Mouse (Mus musculus) cerebellum, adult 9-10 months (tissue): ENCODE measurements around the gene Nkpd1.
"Not testable (repeated sequence)": the region's sequence is repeated elsewhere in the genome, so short reads cannot be mapped to it uniquely, and the experiment has no call there.

Experiments used
- DNase-seq: peaks from one replicate; pipeline ENCODE4 v3.0.0; 2022

Gene Nkpd1

DNA sequence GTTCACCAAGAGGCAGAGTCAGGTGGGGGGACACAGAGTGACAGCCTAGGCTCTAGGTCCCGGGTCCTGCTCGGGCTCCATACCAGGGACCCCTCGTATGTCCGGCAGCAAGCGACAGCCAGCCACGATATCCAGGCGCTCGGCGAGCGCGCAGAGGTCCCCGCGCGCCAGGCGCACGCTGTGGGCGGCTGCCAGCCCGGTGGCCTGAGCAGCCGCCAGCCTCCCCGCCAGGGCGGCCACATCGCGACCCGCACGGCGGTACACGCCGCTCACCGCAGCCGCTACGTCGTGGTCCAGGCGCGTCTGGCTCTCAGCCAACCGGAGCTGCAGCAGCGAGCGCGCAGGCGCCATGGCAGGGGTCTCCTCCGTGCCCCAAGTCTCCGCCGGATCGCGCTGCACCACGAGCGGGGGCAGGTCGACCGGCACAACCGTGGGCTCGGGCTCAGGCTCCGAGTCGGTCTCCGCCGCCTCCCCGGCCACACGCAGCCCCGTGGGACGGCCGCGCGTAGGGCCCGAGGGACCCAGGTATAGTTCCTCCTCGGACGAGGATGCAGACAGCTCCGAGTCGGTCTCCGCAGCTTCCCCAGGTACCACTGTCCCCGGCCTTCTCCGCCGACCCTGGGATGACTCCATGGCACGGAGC is 10.5 kb upstream of the Nkpd1 start:
- DNase-seq, result no peak

DNA sequence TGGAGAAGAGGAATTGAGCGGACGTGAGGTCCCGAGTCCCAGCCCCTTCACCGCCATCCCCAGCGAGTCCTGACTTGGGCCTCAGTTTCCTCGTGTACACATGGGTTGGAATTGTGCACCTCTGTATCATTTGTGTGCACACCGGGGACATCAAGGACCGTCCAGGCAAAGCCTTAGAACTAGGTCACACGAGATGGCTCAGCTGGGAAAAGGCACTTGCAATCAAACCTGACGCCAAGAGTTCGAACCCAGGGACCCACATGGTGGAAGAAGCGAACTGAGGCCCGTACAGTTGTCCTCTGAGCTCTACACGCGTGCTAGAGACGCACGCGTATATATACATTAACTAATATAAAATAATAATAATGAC is 10.0 kb upstream of the Nkpd1 start:
- DNase-seq, result no peak

DNA sequence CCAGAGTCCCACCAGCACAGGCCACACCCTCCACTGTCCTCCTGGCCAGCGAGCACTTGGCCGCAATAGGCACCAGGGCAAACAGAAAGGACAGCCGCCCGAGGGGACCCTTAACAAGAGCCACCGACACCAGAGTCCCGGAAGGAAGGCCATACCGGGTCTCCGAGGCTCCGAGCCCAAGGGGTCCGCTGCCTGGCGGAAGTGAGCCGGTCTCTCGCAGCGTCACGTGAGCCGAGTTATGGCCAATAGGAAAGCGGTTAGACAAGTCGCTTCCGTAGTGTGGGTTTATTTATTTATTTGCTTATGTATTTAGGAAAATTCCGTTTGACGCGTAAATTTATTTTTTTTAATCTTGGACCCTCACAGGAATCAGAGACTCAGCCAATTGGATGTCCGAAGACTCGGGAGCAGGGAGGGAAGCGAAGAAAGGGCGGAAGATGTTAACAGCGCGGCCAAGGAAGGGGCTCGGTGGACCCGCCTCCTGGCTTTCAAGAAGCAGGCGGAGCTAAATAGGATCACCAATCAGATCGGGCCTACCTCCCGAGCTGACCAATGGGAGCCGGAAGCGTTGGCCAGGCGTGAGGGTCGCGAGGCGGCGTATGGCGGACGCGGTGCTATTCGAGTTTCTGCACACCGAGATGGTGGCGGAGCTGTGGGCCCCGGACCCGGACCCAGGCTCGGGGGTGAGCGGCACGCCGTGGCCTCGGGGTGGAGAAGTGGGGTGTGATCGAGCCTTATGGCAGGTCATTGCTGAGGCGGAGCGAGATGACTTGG is 9.3 kb upstream of the Nkpd1 start, which contains the start of the genes Bloc1s3 and Trappc6a:
Gene Bloc1s3 (minus strand): TSS at position 218 of the 774 bp plus-strand sequence.
Gene Trappc6a (plus strand): TSS at position 246 of the 774 bp plus-strand sequence.
- peak; percentile 94 for DNase-seq

DNA sequence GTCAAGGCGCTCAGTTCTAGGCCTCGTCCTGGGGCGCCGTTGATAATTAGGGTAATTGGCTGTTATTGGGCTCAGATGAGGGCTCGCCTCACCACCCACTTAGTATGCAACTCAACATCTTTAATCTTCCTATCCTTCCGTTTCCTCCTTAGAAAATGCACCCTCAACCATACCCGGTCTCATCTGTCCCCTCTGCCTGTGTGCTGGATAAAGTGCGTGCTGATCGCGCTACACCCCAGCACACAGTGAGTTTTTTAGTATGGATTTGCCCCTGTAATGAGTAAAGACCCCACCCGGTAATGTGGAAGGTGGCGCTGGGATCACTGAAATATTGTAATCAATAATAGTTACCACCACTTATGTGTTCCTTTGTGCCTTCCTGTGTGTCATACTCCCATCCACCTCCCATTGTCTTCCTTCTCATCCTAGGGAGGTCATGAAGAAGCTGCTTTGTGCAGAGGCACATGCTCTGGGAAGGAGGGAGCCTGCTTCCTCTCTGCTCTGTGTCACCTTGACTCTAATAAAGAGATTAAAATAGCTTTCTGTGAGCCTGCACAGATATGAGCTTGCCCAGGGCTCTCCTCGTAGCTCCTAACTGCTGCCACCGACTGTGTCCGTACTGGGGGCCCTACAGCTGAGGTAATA is 8.6 kb upstream of the Nkpd1 start:
- no peak for DNase-seq

DNA sequence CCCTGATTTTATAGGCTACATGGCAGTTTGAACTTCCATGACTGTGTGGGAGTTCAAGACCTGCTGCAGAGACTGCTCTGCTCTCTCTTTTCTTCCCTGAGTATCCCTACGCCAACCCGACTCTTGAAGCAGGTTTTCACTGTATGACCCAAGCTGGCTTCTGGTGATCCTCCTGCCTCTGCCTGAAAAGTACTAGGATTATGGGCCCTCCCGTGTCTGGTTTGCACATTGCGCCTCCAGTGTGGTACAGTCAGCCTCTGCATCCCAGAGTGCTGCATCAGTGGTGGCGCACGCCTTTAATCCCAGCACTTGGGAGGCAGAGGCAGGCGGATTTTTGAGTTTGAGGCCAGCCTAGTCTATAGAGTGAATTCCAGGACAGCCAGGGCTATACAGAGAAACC is 7.9 kb upstream of the Nkpd1 start:
- DNase-seq, result no peak

DNA sequence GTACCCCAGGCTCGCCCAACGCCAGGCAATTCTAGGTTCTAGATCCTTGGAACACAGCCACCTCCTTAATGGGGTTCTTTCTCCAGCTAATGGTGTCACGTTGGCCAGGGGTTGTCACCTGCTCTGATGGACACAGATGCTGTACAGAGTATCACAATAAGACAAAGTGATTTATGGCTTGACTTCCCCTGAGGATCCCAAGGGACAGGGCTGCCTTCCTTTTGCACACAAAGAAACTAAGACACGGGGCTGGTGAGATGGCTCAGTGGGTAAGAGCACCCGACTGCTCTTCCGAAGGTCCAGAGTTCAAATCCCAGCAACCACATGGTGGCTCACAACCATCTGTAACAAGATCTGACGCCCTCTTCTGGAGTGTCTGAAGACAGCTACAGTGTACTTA is 5.7 kb upstream of the Nkpd1 start:
- not testable (repeated sequence) for DNase-seq

DNA sequence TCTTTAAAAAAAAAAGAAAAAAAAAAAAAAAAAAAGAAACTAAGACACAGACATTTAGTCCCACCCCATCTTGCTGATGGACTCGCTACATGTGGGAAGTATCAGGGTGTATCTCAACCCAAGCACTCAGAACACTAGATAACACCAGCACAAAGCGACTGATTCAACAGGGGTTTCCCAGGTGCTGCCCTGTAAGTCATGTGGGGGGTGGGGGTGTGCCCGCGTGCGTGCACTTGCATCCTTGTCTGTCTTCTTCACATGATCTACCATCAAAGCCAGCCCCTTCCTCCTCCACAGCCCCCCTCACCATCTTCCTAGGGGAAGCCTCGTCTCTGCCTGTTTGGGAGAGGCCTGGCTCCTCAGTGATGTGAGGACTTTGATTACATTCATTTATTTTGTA is 5.3 kb upstream of the Nkpd1 start:
- DNase-seq, result no peak

DNA sequence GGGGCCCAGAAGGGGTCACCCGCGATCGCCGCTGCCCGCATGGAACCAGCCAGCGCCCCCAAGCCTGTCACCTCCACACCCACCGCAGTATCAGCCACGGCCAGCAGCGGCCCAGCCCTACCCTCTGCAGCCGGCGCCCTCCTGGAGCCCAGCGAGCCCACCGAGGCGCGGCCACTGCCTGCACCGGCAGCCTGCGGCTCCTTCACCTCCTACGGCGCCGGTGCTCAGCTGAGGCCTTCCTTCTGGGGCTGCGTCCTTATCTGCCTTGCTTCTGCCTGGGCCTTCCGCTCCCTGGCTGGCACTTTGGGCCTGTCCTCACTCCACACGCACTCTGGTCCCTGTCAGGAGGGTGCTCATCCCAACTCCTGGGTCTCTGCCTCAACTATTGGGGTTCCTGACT is 2.4 kb downstream of the Nkpd1 start:
- DNase-seq, result no peak

DNA sequence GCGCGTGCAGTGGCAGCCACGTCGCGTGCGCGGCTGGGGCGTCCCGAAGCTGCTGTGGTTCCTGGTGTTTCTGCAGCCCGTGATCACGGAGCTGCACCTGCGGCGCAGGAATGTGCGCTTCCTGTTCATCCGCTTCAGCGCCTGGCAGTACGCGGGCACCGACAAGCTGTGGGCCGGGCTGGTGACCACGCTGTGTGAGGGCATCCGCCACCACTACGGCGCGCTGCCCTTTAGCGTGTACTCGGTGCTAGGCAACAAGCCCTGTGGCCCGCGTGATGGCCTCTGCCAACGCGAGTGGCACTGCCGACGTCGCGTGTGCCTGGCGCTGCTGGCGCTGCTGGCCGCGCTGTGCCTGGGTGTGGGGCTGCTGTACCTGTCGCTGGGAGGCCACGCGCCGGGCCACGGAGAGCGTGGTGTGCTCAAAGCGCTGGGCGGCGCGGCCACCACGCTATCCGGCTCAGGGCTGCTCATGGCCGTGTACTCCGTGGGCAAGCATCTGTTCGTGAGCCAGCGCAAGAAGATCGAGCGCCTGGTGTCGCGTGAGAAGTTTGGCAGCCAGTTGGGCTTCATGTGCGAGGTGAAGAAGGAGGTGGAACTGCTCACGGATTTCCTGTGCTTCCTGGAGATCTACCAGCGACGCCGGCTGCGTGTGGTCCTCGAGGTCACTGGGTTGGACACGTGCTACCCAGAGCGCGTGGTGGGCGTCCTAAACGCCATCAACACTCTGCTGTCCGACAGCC is 5.5 kb downstream of the Nkpd1 start:
- no peak for DNase-seq

DNA sequence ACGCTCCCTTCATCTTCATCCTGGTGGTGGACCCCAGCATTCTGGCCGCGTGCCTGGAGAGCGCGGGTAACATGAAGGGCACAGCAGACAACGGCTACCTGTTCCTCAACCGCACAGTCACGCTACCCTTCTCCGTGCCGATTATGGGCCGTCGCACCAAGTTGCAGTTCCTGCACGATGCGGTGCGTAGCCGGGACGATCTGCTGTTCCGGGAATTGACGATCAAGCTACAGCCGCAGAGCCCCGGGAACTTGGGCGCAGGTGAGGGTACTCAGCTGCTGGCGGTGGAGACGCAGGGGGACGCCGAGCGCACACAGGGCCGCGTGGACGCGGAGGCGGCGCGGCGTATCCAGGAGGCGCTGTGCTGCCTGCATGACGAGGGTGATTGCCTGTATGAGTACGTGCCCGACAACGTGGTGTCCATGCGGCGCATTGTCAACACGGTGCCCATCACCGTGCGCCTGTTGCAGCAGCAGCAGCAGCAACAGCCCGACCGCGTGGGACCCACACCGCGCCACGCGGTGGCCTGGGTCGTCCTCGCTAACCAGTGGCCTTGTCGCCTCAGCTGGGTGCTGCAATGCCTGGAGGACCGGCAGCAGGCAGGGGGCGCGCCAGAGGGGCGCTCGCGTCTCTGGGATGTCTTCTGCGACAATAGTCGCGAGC is 6.2 kb downstream of the Nkpd1 start:
- no peak for DNase-seq

DNA sequence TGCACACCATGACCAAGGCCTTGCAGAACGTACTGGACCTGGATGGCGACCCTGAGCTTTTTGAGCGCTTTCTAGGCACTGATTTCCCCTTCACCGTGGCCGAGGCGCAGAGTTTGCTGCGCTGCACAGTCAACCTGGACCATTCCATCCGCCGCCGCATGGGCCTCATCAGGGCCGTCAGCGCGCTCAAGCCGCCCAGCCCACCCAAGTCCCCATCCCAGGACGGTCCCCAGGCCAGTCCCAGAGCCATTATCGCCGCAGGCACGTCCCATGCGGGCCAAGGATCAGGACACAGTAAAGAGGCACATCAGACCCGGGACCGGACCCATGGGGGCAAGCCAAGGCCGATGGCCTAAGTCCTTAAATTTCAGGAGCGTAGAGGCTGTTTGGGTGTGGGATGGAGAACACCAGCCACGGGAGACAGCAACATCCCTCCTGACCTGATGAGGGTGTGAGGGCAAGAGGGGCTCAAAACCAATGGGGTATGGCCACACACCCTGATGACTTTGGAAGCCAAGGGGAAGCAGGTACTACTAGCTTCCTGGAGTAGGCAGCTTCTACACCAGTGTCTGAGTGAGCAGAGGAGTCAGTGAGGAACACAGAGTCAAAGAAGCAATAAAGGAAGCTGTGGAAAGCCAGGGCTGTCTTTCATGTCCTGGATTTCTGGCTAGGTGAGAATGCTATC is 6.9 kb downstream of the Nkpd1 start:
- no peak for DNase-seq

DNA sequence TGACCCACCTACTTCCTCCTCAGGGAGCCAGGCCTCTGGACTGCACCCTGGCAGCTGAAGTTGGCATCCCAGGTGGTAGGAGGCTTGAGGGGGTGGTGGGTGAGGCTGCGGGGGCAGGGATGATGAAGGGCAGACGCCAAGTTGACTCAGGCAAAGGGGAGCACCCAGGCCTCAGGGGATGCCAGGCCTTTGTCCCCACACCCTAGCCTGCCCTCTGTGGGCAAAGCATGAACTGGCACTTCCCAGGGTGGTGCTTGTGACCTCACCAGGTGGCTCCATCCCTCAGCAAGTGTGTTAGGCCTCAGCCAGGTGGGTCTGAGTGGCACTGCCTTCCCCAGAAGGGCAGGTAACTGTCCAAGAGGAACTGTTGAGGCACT is 7.5 kb downstream of the Nkpd1 start:
- DNase-seq, result no peak

DNA sequence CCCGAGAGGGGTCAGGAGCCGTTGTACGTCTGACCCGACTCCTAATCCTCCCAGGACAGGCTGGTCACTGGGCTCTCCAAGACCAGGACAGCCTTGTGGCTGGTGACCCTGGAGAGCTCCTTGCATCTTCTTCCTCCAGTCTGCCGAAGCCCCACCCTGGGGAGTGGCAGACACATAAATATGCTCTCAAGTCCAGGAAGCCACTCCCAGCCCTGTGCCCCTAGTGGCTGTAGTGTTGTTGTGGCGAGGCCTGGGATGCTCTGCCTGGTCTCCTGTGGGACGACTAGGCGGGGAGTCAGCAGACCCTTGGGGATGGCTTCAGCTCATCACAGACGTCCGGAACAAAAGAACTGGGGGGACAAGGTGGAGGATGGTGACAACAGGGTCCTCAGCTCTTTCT is 13.4 kb downstream of the Nkpd1 start:
- DNase-seq, result no peak

DNA sequence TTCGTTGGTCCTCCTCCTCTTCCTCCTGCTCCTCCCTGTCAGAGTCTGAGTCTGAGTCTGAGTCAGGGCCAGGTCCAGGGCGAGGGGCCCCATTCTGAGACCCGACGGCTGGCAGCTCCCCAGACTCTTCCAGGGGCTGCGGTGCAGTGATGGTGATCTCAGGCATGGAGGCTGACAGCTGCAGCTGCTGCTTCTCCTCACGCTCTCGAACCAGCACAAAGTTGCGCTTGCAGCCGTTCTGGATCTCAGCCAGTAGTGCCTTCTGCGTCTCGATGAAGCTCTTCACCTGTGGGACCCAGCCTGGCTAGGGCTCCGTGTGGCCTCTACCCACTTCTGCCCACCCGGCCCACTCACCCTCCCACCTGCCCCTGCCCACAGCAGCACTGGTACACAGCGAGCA is 14.6 kb downstream of the Nkpd1 start:
- no peak for DNase-seq

DNA sequence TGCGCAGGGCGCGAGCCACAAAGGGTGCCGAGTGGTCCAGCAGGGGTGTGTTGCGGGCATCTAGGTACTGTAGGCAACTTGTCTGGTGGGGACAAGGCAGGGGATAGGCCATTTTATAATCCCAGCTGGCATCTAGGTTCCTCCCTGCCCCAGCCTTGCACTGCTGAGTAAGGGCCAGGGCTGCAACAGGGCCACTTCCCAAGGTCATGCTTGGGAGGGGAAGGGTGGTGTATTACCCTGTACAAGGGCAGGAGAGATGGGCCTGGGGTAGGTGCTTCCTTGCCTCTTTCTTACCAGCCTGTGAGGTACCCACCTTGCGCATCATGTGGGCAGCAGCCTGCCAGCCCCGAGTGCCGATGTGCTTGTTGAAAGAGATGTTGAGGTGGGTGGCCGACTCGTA is 17.0 kb downstream of the Nkpd1 start:
- no peak for DNase-seq

DNA sequence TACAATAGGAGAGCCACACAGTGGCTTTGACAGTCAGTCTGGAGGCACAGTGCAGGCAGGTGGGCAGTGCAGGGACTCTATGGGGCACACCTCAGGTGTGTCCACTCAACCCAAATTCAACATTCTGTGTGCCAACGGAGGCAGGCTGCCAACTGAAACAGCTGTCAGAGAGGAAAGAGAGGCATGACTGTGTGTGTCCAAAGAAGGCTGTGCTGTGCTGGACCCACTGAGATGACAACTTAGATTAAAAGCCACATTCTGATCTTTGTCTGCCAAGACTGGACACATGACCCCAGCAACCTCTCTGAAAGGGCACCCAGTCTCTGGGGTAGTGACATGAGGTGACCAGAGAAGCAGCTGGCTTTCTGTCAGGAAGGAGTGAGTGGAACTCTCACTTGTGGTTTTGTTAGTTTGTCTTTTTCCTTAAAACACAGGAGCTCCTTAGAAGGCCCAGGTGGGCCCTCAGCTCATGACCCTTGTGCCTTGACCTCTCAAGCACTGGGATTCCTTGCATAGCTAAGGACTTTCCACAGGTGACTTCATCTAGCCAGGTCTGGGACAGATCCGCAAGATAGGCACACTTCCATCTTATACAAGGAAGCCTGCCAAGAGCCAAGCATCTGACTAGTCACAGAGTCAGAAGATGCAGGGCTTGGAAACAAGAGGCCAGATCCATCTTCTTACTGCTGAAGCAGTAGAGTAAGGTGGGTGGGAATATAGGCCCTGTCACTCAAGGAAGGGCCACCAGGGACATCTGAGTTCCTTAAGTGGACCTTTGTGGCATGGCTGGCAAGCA is 23.3 kb downstream of the Nkpd1 start:
- peak; percentile 67 for DNase-seq

DNA sequence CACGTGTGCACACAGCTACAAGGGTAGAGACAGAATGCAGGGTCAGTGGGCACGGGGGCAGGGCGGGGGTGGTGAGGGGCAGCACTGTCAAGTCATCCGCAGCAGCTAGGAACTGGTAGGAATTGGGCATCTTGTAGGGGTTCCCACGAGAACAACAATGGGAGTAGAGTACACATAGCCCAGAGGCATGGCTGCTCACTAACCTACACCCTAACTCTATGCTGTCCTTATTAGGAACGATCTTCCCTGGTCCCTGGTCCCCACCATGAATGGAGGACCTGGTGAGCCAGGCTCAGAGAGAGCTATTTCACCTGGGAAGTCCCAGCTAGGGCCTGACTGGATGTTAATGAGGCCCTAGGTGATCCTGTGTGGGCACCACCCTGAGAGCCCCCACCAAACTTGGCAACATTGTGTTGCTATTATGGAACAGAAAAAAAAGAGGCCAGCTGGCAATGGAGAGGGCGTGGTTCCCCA is 24.1 kb downstream of the Nkpd1 start:
- no peak for DNase-seq

DNA sequence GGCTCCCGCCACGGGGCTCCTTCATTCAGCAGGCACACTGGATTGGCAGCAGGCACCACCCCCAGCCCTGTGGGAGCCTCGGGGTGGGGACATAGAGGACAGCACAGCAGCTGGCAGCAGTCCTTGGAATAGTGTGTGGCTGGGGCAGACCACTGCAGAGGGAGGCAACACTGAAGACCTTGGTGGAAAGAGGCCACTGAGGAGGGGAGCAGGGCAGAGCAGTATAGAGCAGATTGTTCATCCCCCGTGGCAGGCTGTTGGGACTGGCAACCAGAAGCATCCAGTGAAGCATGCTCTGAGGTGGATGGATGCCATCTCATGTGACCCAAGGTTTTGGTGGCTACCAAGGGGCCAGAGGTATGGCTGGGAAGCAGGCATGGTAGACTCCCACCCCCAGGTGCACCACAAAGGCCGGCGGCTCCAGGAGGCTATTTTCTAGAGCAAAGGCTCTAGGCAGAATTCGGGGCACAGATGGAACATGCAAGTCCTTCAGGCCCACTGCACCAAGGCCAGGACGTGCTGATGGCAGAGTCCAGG is 24.6 kb downstream of the Nkpd1 start:
- DNase-seq, result peak; percentile 78

DNA sequence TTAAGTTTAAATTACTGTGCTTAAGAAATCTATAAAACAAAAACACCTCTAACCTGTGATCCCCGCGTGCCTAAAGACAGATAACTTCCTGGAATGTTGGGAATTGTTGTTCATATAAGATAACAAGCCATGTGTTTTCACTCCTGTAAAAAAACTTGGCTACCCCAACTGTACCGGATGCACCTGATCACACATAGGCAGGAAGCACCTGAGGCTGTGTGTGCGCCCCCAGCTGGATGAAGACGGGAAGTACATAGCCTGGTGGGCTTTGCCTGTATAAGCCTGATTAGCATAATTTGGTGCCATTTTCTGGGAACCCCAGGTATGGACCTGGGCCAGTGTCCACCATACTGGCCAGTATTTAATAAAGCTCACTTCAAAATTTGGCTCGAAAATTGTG is 25.9 kb downstream of the Nkpd1 start:
- no peak for DNase-seq

DNA sequence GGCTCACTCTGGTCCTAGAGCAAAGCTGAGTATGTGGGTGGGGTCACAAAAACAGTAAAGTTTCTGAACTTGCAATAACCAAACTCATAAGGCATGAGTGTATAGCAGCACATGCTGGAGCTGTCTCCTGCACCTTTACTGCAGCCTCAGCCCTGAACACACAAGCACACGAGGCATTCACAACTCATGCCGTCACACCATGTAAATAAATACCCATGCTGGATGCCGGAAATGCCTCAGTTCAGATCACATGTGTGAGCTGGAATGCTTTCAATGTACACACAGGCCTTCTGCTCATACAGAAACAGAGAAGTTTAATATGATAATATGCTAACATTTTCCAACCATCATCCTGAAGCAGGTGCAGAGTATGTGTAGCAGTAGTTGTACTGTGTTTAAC is 28.4 kb downstream of the Nkpd1 start:
- DNase-seq, result no peak

DNA sequence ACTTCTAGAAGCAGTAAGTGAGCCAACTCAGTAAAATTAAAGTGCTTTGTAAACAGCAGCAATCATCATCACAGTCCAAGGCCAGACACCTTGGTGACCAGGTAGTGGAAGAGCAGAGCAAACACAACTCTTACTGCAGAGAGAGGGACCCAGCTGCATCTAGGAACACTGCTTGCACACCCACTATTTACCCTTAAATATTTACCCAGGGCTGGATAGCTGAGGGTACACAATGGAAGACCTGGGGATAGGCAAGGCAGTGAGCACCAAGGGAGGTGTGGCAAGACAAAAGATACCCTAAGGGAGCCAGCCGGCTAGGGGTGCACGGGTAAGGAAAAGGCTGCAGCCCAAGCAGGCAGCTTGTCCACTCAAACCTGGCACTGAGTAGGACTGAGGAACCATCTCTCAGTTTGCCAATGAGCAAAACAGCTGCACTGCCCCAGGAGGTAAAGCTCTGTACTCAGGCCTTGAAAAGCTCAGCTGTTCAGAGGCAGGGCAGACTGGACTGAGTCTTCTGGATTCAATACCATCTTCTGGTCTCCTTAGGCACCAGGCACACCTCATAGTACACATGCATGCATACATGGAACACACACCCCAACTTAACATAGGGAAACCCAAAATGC is 29.8 kb downstream of the Nkpd1 start:
- DNase-seq, result no peak
